Comparison of ENCODE assay signal across 21 mouse cellular contexts in the genomic region with DNA sequence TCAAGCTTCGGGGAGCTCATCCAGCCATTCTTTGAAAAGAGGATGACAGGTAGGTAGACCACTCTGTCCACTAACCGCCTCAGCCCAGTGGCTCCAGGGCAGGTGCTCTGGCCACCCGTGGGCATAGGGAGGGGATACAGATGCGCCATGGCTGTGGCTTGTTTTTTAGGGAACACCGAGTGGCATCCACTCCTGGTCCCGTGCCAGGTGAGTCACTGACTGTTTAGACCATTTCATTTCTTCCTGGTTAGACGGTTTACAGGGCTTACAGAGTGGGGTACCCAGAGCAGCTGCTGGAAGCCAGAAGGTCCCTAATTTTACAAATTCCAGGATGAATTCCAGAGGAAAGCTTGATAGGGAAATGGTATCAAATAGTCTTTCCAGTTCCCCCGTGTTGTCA. TPM values are rescaled to one million over a fixed set of nuclear protein-coding genes. Genes with fewer than 3 reads are reported as not detected.
DNase-seq lines count a peak whose midpoint lies in the region.
"Had no signal": no experiment of that assay in that cellular context is flagged by ENCODE, and none has a peak within 500 bp of the region (broad histone marks: within the 10 kb centered on the region; RNA-seq: fewer than 3 reads in every experiment).

No protein-coding gene starts in this region.

- DNase-seq in adrenal gland, adult 18-20 months (ENCODE audit: low spot score in 2 of 2) = peak; percentile 18 to 32
- no peak for DNase-seq in adrenal gland, adult 8-10 months
- DNase-seq in urinary bladder, postnatal 14 days (ENCODE audit: low spot score) = peak; percentile 7
- no peak for DNase-seq in urinary bladder, adult 2 months (ENCODE audit: low spot score)
- DNase-seq in adrenal gland, postnatal 36 days = peak; percentile 64 to 76
- DNase-seq in adipocyte (ENCODE audit: low spot score) = no peak
- no peak for DNase-seq in layer of hippocampus, adult 9-10 months (ENCODE audit: low spot score)
- DNase-seq: cerebellum, adult 11 months; cerebellum, adult 9-11 months; gastrocnemius, postnatal 36 days; heart, adult 2 months; kidney, adult 18-20 months; left cerebral cortex, postnatal 4 days; lung, postnatal 36 days; right cerebral cortex, postnatal 25 days; spleen, adult 18-20 months; thymus, postnatal 14 days had no signal

RNA-seq across cellular contexts. Expression of a gene that starts 42.7 kb away (rescaled TPM):
- under 1 TPM; 0.38 to 0.63 TPM for total RNA-seq in adrenal gland, adult 18-20 months (2021)
- under 1 TPM; 0.20 to 0.80 (median 0.62) TPM for total RNA-seq in adrenal gland, adult 8-10 months (2022)
- polyA plus RNA-seq in urinary bladder, adult 2 months (2012; rRNA removed) = 0.77 and 0.92 TPM in 2 replicates
- under 1 TPM; 0.63 to 0.82 TPM for total RNA-seq in adrenal gland, postnatal 36 days (2021)
- total RNA-seq: gastrocnemius, postnatal 36 days; heart, adult 2 months; heart, postnatal 25 days had no signal
- polyA plus RNA-seq: activated CD4-positive, CD25-positive, alpha-beta regulatory T cell, adult 4 months; inflammation-experienced regulatory T-cells, adult 6 months had no signal

RNA-seq across cellular contexts. Expression of a gene that starts 43.2 kb away (rescaled TPM):
- total RNA-seq in adrenal gland, adult 18-20 months (2021) = 1 to 10 TPM in 1 of 2 experiments, under 1 TPM in 1; 0.60 to 1.2 TPM
- total RNA-seq in adrenal gland, adult 8-10 months (2022) = under 1 TPM in 3 of 4 experiments, not detected in 1; 0.52 to 0.77 (median 0.75) TPM
- 1.4 and 1.8 TPM in 2 replicates for polyA plus RNA-seq in urinary bladder, adult 2 months (2012; rRNA removed)
- total RNA-seq in adrenal gland, postnatal 36 days (2021) = under 1 TPM; 0.53 to 0.59 TPM
- total RNA-seq: ES-E14; gastrocnemius, postnatal 36 days; heart, adult 2 months; left cerebral cortex, postnatal 4 days had no signal

Comparison
In these comparisons a context has a peak if more than half of its experiments do, and no peak if none do; other contexts are left out.
1. DNase-seq: peak in adrenal gland, adult 18-20 months (2 of 2), urinary bladder, postnatal 14 days (single experiment) and adrenal gland, postnatal 36 days (2 of 2); none in adrenal gland, adult 8-10 months (single experiment), urinary bladder, adult 2 months (single experiment), adipocyte (single experiment) and layer of hippocampus, adult 9-10 months (single experiment).